Mouse (Mus musculus) liver, adult 2 months (tissue): ENCODE results near the gene Llph.

Source experiments
- CTCF ChIP-seq: fragments of 200-500 bp; IDR thresholded peaks from 2 replicates; pipeline ENCODE4 v1.5.1; 2011; ENCODE audit warnings: low read depth, low read length, control low read depth
- POLR2A ChIP-seq: fragments of 200-500 bp; IDR thresholded peaks from 2 replicates; pipeline ENCODE4 v1.6.1; 2011; ENCODE audit warnings: low read length, control low read depth; ENCODE audit not compliant: insufficient read depth; ENCODE audit errors: extremely low read depth

DNA sequence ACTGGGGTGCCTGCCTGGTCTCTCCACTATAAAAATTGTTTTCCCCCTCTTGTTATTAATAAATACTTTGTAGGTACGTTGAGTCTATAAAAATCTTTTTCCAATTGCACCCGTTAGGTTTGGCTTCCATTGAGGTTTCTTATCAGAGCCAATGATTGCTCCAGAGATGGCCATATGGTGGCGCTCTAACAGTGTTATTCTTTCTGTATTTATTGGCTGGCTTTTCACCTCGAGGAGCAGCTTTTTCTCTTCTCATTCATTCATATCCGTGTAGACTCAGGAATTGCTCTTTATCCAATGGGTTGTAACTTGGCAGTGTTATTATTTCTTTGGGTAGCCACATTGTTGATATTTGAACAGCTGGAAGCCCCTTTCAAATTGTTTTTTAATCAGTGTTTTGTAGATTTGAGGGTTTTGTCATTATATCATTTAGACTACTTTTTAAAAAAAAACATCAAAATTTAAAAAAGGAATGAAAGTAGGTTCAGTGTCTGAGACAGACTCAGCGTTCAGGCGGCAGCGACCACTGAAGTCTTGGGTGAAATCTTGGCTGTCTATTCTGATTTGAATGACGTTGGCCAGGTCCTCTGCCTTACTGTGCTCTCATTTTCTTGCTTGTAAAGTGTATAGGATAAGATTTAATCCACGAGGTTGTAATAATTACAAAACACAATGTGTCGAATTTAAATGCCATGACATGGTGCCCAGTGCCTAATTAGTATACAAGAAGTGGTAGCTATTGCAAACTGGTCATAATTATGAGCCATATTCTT is 24.2 kb downstream of the Llph start:
- TF ChIP-seq POLR2A (no peak), CTCF (no peak)
